Mouse (Mus musculus) thymus, postnatal 10 days (tissue): ENCODE results near the gene Lrp1.
A peak's percentile ranks its signal among the peaks of the same experiment; 100 is the strongest.

ENCODE experiments used
- DNase-seq, 2 experiments: peaks; one replicate each; pipeline ENCODE4 v3.0.0; 2021; ENCODE audit warnings: low spot score in 2 of 2

Lrp1 gene

GRCm38 (mm10) chr10:127652906-127653638 lies 32.1 kb upstream of the Lrp1 start:
- no peak for DNase-seq

GRCm38 (mm10) chr10:127645791-127646190 lies 24.8 kb upstream of the Lrp1 start:
- no peak for DNase-seq

DNA sequence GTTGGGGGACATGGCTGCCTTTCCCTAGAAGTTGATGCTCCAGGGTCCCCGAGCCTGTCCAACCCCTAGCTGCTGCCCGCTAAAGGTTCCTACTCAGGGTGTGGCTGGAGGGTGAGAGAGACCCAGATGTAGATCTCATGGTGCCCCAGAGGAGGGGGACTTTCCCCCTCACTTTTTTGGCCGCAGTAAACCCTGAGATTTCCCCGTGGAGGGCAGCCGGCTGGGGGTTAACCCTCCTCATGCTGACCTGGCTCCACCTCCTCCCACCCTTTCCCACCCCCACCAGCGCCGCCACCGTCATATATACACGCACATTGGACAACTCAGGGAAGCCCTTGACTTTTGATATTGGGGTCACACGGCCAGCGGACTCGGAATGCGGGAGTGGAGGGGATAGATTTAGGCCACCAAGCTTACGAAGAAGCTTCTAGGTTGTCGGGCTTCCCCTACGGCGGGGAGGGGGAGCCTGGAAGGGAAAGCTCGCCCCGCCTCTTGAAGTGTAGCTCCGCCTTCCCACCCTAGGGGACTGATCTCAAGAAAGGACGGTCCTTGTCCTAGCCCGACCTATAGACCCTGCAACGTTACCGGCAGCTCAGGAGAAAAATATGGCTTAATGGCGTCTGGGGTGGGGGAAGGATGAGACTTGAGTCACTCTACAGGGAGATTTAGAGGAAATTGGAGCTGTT lies 22.7 kb upstream of the Lrp1 start:
- DNase-seq: peak; percentile 64 to 68

DNA sequence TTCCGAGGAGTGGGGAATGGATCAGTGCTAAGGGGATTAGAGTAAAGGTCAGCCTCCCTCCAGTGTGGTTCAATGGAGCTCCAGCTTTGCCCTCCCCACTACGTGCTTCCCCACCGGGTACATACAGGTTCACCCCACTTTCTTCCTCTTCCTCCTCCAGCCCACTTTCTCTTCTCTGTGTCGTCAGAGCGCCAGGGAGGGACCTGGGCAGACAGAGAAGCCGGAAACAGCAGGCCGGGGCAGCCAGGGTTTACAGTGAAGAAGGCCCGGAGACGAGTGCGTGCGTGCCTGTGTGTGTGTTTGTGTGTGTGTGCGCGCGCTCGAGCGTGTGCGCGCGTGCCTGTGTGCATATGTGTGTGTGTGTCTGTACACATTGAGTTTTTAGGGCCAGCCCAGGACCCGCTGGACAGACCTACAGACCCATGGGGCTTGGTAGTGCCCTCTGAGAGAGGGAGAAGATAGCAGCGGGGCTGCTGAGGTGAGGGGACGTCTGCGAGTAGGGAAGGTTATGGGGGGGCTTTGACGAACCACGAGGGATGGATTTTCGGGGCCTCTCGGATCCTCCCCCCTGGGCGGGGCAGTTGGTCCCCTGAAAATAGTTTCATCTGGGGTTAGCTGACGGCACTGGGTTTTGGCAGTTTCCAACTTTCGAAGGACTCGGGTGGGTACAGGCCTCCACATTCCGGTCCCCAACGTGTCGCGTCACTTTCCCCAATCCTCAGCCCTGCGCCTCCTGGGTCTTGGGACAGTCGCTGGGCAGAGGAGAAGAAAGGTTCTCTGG lies 22.0 kb upstream of the Lrp1 start, which contains the start of gene Stat6:
TSS of gene Stat6 (plus strand) at position 215 of the 781 bp plus-strand sequence.
- peak; percentile 79 to 81 for DNase-seq

DNA sequence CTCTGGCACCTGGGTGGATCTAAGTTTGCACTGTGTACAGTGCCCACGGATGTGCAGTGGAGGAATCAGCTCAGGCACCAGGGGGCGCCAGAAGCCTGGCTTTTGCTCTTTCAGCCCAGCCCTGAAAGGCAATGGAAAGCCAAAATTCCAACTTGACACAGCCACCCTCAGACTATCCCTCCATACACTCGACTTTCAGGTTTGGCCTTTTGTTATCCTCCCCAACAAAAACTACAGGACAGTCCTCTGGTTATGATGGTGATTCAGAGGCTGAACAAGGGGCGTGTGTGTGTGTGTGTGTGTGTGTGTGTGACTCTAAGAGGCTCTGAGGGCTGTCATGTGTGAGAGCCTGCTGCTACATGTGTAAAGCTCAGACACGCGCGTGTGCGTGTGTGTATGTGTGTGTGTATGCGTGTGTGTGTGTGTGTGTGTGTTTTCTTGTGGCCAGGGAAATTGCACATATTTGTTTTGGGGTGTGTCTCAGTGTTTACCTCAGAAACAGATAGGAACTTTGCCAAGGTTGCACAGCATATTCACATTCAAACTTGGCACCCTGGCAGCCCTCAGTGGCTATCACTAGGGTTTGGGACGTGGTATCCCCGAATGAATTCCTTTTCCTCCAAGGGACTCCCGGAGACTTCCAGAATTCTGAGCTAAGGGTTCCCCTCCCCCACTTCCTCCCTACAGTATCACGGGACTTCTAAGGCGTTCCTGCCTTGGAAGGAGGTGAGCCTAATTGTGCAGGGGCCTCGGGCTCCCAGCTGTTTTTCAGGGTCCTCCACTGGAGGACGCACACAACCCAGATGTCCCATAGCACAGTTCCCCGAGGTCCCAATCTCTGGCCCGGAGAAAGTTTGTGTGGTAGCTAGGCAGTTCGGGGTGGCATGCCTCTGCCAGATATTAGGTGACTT lies 21.2 kb upstream of the Lrp1 start:
- peak; percentile 72 to 94 for DNase-seq

GRCm38 (mm10) chr10:127640421-127640820 lies 19.5 kb upstream of the Lrp1 start:
- no peak for DNase-seq

DNA sequence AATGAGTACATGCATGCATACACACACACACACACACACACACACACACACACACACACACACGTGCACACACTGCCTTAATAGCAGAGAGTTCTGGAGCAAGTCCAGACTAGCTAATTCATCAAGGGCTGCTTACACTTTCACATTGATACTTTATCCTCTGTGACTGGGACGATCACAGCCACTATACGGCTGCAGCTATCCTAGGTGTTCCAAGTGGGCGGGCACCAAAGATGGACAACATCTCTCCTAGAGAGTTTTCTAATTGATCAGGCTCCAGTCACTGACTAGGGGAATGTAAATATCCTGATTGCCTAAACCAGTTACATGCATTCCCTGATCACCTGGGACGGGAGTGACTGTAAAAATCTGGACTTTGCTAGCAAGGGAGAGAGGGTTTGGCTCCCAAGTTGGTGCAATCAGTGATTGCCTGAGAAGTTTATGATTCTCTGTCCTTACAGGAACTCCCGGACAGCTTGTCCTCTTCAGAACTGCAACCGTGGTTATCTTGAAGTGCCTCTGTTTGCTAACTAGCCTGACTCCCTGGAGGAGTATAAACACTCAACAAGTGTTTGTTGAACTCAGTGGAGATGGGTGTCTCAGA lies 11.8 kb upstream of the Lrp1 start:
- no peak for DNase-seq

DNA sequence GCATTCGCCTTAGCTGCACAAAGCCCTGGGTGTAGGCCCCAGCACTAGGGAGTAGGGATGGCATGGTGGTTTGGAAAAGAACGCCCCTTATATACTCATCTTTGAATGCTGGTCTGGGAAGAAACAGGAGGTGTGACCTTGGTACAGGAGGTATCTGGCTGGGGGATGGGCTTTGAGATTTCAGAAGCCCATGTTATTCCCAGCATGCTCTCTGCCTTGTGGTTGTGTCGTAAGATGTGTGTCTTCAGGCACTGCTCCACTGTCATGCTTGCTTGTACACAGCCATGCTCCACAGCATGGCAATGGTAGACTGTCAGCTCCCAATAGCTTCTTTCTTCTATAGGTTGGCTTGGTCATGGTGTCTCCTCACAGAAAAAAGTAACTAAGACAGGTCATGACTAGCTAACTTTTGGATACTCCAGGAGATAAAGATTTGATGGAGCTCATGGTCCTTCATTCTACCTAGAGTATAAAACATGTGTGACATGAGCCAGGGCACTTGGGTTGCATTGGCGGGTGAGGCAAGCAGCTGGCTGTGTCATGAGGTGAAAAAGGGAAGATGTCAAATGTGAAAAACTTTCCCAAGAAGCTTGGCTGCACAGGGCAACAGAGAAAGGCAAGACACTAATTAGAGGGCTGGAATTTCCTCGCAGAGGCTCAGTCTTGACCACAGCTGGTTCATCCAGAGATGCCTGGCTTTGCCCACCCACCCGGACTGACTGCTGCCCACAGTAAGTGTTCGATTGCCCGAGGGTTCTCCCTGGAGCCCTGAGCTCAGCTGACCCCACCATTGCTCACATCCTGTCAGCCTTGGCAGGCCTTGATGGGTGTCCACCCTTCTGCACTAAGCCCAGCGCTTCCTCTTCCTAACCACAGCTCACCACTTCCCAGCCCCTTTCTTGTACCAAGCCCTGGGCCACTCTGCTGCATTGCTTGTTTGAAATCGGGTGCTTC lies 10.6 kb upstream of the Lrp1 start:
- DNase-seq: no peak

GRCm38 (mm10) chr10:127626433-127626832 lies 5.5 kb upstream of the Lrp1 start:
- DNase-seq: peak in 1 of 2 experiments; percentile 53

DNA sequence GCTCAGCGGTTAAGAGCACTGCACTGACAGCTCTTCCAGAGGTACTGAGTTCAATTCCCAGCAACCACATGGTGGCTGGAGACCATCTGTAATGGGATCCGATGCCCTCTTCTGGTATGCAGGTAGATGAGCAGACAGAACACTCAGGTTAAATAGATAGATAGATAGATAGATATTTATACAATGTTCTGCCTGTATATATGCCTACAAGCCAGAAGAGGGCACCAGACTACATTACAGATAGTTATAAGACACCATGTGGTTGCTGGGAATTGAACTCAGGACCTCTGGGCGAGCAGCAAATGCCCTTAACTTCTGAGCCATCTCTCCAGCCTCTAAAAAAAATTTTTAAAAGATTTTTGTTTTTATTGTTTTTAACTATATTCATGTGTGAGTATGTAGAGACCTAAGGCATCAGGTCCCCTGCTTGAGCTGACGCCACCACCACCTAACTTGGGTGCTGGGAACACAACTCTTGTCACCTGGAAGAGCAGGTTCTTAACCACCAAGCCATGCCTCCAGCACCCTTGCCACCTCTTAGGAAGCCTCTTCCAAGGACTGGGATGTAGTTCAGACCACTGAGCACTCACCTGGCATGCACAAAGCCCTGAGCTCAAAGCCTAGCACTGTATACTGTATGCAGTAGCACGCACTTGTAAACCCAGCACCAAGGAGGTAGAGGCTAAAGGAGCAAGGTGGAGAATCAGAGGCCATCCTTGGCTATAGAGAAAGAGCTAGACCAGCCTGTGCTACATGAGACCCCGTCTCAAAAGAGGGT lies 2.7 kb upstream of the Lrp1 start:
- DNase-seq: no peak

DNA sequence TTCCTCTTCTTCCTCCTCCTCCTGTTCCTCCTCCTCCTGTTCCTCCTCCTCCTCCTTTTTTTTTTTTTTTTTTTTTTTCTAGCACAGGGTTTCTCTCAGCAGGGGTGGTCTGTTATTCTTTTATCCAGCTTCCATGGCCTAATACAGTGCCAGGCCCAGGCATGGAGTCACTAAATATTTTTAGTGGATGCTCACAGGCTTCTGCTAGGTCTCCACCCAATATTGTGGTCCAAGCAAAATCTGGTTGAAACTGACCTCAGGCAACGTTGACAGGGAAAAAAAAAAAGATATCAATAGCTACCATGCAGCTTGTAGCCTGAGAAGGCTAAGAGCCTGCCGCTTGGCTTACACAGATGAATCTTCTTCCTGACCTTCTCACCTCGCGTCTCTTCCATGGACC lies 1.7 kb upstream of the Lrp1 start:
- no peak for DNase-seq

DNA sequence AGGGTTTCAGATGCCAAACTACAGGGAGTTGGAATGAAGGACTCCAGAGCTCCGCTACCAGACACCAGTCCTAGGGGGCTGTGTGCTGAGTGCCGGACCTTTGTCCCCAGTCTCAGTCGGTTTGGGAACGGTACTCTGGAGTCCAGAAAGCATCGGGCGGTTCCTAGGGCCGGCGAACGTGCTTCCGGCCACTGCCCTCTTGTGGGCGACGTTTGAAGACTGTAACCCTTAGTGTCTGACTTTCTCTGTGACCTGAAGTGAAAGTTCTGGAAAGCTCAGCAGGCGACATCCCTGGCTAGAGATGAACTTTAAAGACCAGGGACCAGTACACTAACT lies 1.1 kb upstream of the Lrp1 start:
- no peak for DNase-seq

- peak; percentile 31 to 42 for DNase-seq
These were observed 476 bp upstream of the Lrp1 start for GRCm38 (mm10) chr10:127621191-127622056.

DNA sequence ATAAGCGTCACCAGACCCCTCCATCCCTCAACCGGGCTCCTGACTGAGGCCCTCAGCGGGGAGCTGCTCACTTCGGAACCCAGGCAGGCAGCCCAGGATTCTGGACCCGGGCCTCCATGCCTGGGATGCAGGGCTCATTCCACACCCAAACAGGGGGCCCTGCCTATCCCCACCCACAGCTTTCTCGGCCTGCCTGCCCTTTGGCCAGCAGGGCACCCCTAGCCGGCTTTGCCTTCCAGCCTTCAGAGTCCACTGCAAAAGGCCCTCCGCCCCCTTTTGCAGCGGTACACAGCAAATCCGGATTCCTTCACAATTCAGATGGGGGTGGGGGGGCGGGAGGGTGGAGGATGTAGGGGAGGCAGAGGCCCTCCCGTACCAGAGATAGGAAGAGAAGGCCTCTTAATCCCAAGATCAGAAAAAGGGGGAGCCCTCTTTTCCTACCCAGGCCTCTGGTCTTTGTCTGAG lies 975 bp downstream of the Lrp1 start:
- no peak for DNase-seq

- no peak for DNase-seq
These were observed 1.7 kb downstream of the Lrp1 start for GRCm38 (mm10) chr10:127619119-127619721.

GRCm38 (mm10) chr10:127618173-127618572 lies 2.8 kb downstream of the Lrp1 start:
- DNase-seq: no peak

- no peak for DNase-seq
These were observed 3.7 kb downstream of the Lrp1 start for GRCm38 (mm10) chr10:127617294-127617693.

GRCm38 (mm10) chr10:127616261-127616679 lies 4.7 kb downstream of the Lrp1 start:
- no peak for DNase-seq
